Mouse (Mus musculus) bone marrow, adult 2 months (tissue): ENCODE measurements around the gene Eno4.

ENCODE experiments used
- CTCF ChIP-seq: fragments of 200-500 bp; IDR thresholded peaks from 2 replicates; pipeline ENCODE4 v1.5.1; 2011; ENCODE audit warnings: low read length, control low read depth; ENCODE audit not compliant: control insufficient read depth, insufficient read depth
- POLR2A ChIP-seq: fragments of 200-500 bp; IDR thresholded peaks from 2 replicates; pipeline ENCODE4 v1.6.1; 2011; ENCODE audit warnings: low read depth, mild to moderate bottlenecking, control low read depth, low read length, borderline replicate concordance; ENCODE audit not compliant: control insufficient read depth

- no peak for TF ChIP-seq POLR2A
- TF ChIP-seq CTCF, result no peak
Observed at GRCm38 (mm10) chr19:58910941-58911368, 32.3 kb upstream of the Eno4 start.
